Mouse (Mus musculus): Measurements from ENCODE around the gene Lsm12.

The Lsm12 gene

DNA sequence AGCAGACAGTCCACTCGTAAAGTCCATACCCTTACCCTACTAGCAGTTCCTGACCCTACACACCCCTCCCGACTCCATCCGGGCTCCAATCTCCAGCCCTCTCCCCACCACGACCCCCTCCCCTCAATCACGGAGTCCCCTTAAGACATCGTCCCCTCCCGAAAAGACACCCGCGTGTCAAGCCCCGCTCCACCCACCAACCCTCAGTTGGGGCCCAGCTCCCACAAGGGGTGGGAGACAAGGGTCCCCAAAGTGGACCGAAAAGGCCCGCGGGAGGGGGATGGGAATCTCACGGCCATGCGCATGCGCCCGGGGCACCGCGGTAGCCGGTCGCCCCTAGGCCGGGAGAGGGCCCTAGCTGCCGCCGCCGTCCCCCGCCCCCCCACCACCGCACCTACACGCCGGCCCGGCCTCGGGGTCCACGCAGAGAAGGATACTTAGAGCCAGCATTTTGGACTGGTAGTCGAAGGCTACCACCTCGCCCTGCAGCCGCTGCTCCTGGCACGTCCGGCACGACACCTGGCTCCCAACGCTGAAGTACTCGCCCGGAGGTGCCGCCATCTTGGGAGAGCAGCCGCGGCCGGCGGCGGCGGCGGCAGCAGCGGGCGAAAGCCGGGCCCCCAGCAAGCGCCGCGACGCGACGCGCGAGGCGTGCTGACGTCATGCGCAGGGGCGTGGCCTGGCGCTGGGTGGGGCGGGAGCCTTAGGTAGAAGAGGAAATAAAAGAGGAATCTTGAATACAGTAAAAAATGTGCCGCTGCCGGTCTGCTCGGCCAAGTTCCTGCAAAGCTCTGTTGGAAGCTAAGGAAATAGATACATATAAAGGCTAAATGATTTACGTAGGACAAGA is at the start of gene Lsm12:
TSS of gene Lsm12 (minus strand) at position 651 of the 850 bp plus-strand sequence.
- in situ Hi-C loops (cut with MboI) = loop anchor here (5.0 kb wide), 1 partner anchor 42 kb away; no protein-coding TSS in a partner anchor

DNA sequence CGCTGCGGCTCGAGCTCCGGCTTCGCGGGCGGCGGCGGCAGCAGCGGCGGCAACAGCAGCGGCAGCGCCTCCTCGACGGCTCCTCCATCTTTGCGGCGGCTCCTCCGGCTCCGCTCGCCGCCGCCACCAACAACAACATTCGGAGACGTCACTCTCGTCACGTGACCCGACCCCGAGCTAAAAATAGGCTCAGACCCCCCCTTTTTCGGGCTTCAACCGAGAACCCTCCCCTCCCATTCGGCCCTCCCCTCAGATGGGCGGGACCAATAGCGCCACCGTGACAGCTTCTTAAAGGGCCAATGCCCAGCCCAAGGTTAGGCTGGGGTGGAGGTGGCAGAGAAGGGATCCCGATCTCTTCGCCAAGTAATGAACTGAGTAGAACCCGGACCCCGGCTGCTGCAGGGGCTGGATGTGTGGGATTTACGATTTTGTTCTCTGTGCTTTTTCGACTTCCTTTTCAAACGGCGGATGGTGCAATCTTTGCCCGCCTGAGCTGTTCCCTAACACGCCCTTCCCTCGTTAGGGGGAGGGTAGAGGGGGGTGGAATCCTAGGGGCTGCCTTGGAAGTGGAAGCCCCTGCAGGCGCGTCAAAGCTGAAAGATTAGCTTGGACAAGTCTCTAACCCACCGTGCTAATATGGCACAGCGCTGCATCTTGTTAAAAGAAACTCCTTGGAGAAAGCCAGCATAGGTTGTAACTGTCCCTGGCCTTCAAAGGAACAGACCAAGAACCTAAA is 45.1 kb upstream of the Lsm12 start, which contains the start of gene Hdac5:
TSS of gene Hdac5 (minus strand) at position 161 of the 736 bp plus-strand sequence.
- in situ Hi-C loops (cut with MboI) = no loop called here

DNA sequence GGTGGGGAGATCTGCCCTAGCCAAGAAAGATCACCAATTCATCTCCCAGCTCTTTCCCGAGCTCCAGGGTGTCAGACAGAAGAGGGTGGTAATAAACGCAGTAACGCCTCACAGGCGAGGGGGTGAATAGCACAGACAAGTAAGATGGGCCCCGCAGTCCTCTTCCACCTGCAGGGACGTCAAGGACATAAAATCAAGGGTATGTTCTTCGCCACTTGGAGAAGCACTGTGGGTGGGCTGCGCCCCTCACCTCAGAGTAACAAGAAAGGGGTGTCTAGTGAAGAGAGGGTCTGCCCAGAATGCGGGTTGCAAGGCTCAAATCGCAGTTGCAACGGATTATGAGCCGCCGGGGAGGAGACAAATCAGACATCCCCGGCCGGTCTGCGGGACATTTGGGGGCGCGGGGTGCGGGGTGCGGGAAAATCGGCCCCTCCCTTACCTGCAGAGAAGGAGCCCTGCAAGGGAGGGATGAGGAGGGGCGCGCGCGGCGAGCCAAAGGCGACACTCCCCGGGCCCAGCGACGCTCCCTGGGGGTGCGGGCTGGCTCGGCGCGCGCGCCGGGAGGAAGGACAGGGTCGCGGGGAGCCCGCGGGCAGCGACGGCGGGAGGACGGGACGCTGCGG is 44.3 kb upstream of the Lsm12 start:
- in situ Hi-C loops (cut with MboI) = loop anchor here (5.0 kb wide), 1 partner anchor 42 kb away; the partner anchor contains the start of genes G6pc3 and Lsm12

DNA sequence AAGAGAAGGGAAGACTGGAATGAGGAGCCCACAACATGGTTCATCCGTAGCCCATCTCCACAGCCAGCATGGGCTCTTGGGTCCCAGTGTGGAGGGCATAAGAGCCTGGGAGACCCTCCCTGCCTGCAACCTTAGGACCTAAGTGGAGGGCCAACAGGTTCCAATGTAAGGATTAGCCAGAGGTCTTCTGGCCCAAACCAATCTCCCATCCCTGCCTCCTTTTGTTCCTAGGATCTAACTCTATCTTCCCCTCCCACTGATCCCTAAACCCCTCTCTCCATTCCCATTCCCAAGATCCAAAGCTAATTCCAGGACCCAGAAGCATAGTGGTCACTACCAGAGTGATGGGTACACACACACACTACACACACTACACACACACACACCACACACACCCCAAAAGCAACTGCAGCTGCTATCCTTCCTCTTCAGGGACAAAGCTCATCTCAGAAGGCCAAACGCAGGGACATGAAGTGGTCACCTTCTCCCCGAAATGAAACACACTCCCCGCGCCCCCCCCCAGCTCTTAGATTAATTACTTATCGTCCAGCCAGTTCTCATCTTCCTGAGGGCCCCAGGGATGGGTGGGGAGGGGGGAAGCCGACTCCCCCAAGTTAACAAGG is 43.7 kb upstream of the Lsm12 start:
- in situ Hi-C loops (cut with MboI) = loop anchor here (5.0 kb wide), 1 partner anchor 41 kb away; the partner anchor contains the start of genes G6pc3 and Lsm12

DNA sequence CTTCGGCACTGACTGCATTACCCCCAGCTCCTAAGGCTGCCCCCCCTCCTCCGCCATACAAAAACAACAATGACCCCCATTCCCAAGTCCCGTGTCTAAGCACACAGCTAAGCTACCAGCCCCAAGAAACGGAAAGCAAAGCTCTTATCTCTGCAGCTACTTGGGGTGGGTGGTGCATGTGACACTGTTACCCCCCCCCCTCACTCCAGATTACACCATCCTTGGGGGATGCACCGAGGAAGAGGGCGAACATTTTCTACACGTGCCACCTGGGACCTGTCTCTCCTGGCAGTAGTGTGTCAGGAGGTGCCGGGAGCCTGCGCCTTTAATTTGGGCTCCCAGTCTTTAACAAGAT is 43.1 kb upstream of the Lsm12 start:
- in situ Hi-C loops (cut with MboI) = loop anchor here (5.0 kb wide), 1 partner anchor 41 kb away; the partner anchor contains the start of genes G6pc3 and Lsm12

DNA sequence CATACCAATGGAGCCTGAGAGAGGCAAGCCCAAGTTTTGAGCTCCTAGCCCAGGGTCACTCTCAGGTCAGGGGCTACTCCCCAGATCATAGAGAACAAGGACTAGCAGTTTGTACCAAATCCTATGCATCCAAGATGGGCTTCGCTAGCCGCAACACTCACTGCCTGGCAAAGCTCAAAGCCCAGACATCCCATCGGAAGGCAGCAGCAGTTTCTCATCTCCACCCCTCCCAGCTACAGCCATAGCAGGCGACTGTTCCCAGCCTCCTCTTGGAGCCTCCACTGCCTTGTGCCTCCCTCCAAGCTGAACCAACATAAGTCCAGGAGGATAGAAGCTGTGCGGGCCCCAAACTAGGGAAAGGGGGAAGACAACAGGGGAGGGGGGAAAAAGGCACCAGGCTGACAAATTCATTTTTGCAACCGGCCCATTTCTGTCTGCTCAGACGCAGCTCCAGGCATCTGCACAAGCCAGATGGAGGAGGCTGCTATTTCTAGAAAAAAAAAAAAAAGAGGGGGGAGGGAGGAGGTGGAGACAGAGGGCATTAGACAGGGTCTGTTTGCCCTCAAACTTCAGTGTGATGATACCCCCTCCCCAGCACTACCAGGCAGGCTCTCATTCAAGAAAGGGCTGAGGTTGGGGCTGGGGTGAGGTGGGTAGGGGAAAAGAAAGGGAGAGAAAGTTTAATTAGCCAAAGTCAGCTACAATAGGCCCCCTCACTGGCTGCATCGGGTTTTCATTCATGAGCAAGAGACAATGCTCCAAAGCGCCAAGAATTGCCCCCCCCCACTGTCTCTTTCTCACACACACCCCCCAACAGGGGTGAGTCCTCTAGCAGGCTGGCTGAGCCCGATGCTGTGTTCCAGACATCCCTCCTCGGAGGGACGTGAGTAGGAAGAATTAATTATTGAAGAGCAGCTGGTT is 42.4 kb upstream of the Lsm12 start:
- in situ Hi-C loops (cut with MboI) = loop anchor here (5.0 kb wide), 1 partner anchor 40 kb away; the partner anchor contains the start of genes G6pc3 and Lsm12

DNA sequence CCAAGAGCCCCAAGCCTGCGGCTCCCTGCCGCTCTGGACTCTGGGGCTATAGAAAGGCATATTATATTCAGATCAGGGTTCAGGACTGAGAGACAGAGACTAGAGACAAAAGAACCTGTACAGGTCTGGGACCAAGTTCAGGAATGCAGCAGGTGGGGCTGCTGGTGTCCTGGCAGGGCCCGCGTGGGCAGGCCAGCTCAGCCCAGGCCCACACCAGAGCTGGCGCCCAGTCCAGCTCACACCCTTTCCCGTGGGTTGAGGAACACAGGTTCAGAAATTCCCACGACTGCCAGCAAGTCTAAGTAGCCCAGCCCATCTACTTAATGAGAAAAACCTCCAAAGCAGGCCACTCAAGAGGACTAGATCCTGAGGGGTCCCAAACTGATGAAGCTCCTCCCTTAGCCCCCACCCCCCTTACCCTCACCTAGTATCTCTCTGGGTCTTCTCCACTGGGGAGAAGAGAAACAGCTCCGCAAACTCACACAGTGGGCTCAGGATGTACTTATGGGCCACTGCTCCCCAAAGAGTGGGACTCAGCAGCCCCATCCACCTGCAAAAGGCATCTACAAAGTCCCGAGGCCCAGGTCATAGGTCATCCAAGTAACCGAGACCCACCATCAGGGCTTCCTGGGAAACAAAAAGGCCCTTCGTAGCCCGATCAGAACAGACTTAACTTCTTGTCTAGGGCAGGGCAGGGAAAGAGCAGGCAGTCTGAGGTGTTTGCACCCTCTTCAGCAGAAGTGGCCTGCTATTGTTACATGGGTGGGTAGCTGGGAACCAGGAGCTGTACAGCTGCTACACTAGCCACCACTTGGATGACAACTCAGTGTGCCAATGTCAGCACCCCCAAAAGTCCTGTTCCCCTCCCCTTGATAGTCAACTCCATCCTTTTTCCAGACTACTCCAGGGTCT is 41.2 kb upstream of the Lsm12 start:
- in situ Hi-C loops (cut with MboI) = loop anchor here (5.0 kb wide), 1 partner anchor 39 kb away; the partner anchor contains the start of genes G6pc3 and Lsm12

DNA sequence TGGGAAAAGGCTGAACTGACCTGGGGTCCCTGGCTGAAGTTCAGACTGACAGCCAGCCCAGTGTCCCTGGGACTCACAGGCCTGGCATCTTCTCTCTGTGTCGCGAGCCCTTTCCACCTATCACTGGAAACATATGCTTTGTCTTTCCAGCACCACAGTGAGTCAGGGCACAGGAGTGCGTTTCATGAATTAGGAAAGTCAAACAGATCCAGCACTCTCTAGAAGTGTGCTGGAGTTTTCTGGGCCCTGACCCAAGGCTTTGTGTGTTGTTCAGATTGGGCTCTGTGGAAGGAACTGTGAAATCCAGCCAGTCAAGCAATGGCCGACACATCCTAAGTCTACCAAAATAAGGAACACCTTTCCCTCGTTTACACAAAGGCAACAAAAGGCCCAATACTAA is 40.1 kb upstream of the Lsm12 start:
- in situ Hi-C loops (cut with MboI) = loop anchor here (5.0 kb wide), 1 partner anchor 38 kb away; the partner anchor contains the start of genes G6pc3 and Lsm12

DNA sequence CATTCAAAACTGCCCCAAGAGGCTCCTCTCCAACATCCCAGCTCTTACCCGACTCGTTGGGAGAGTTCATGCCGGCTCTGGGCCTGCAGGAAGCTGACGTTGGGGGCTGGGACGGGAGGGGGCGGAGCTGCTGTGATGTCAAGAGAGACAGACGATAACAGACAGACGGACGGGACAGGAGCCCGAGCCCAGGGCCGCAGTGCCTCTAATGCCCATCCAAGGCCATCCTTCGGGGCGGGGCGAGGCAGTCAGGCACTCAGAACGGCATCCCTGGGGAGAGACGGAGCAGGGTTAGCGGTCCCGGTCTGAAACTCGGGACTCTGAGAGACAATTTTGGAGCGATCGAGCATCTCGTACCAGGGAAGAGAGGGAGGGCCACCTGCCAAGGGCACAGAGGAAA is 39.6 kb upstream of the Lsm12 start:
- in situ Hi-C loops (cut with MboI) = loop anchor here (5.0 kb wide), 1 partner anchor 37 kb away; the partner anchor contains the start of genes G6pc3 and Lsm12

DNA sequence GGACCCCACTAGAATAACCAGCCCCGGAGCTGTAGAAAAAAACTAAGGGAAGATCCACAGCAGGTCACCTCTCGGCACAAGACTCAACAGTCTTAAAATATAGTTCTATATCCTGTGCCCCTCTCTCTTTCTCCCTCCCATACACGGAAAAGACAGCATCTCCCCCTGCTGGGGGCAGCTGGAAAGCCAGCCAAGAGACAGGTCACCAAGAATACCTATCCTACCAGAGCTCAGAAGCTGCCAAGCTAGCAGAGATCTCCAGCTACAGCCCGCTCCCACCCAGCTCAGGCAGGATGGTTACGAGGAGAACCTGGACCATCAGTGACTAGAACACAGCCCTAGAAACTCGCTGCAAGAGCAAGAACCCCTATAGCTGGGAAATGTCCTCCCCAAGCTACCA is 38.1 kb upstream of the Lsm12 start:
- in situ Hi-C loops (cut with MboI) = no loop called here

DNA sequence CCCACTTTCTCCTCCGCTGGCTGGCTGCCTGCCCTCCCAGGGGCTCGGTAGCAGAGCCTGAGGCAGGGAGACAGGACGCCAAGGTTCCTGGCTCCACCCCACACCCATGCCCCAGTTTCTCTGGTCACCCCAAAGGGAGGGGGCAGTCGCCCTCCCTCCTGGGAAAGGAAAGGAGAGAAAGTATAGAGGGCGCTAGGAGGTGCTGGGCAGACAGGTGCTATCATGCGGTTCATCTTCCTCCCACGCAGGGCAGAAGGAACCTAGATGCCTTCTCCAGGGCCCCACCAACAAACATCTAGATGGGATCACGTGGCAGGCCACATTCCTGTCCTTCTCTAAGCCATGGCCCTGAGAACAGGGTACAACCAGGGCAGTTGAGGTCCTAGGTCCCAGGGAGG is 36.9 kb upstream of the Lsm12 start:
- in situ Hi-C loops (cut with MboI) = no loop called here

DNA sequence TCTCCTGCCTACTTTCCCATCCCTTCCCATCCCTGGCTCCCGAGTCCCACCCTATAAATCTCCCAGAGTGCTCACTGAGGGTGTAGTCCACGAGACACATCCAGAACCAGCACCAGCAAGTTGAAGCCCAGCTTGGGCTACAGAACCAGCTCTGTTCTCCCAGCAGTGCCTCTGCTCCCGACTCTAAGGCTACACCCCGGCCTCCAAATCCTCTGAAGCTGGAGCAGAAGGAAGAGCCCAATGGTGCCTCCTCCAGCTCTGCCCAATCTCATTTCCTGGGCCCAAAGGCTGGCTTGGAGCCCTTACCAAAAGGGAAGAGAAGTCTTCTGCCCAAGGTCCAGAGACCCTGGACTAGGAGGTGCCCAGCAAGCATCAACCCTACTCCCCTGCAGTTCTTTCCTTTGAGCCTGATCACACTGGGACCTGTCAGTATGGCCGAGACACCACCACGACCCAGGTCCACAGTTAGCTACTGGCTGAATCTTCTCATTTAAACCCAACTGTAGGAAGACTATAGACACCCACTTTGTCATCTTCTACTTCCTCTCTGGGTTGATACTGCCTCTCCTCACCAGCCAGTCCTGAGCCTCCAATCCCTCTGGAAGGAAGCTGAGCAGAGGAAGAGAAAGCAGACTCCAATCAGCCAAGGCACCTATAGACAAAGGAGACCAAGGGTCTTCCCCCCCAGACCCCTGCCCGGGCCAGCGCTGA is 36.3 kb upstream of the Lsm12 start:
- in situ Hi-C loops (cut with MboI) = no loop called here

DNA sequence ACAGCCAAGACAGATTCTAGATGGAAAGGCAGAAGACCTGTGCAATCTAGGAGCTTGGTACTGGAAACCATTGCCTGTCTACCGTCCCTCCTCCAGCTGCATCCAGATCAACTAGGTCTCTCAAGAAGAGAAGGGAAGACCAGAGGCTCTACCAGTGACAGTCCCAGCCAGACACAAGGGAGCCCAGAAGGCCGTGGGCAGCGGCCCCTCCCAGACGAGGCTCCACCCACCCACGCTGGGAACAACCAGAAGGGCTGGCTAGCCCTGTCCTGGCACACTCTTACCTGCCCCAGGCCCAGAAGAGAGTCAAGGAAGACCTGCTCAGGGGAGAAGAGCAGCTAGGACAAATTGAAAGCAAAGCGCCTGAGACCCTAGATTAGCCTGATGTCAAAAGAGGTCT is 35.4 kb upstream of the Lsm12 start:
- in situ Hi-C loops (cut with MboI) = no loop called here

DNA sequence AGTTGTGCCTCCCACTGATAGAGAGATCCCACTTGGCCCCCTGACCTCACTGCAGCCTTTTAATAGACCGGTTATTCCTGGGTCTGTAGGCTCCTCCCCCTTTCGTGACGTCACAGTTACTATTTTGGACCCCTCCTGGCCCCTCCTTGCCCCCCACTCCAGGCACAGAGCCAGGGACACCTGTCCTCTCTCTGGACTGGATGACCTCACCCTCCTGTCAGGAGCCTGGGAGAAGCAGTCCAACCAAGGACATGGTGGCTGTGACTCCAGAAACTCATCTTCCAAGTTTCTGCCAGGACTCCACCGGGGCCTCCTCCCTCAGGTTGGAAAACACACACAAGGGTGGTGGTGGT is 34.9 kb upstream of the Lsm12 start:
- in situ Hi-C loops (cut with MboI) = no loop called here

DNA sequence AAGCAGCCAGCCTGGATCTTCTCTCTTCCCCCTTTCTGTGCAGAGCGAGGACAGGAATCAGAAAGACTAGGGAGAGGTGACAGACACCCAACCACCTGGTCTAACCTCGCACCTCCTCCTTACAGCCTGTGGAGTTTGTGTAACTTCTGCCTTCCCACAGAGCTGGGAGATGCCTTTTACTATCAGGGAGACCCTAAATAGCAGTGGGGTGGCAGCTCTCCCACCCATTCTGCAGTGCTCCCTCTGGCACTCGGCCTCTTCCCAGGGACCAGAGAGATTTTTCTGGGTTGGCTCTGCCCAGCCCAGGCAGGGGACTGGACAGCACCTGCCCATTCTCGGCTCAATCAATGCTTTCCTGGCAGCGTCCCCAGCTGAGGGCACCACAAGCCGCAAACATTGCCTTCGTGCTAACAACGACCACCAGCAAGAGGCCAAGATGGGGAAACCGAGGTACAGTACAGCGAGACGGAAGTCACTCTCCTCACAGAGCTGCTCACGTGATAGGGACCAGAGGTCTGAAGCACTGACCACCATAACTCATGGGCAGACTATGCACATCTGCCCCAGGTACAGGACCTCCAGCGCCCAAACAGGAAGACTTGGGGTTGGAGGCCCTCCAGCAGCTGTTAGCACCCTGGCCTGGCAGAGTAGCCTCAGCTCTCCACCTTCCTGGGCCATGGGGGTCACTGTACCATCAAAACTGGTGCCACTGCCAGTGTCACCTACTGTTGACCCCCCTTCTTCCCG is 34.3 kb upstream of the Lsm12 start:
- in situ Hi-C loops (cut with MboI) = no loop called here

DNA sequence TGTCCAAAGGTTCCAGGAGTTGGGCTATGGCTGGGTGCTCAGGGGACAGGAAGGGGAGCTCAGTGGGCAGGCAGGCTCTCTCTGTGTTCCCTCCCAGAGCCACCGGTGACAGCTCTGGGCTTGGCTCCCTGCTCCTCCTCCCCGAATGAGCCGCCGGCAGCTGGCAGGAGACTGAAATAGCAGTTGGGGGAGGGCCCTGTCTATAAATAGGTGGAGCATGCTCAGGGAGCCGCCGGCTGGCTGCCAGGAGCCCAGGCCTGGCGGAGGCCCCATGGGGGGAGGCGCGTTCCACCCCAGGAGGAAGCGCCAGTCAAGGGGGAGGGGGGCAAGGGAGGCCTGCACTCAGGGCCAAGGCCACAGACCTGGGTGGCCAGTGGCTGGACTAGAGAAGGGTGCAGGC is 33.7 kb upstream of the Lsm12 start:
- in situ Hi-C loops (cut with MboI) = no loop called here

DNA sequence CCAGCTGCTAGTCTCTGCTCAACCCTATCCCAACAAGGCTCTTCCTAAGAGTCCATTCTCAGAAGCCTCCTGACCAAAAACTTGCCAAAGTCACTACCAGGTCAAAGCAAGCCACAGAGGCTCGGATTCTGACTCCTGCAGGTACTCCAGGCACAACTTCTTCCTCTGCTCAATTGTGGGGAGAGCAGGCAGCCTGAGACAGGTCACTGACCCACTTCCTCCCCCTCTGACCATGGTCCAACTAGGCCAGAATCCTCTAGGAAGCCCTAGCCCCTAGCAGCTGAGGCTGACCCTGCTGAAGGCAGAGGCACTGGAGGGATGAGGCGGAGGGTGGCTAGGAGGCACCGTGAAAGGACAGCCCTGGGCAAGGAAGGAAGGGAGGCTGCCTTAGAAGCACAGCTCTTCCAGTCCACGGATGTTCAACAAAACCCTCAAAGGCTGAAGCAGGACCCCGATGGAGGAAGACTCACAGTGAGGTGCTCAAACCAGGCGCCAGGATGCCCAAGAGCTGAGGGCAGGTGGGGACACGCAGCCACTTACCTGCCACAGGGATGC is 32.9 kb upstream of the Lsm12 start:
- in situ Hi-C loops (cut with MboI) = no loop called here

DNA sequence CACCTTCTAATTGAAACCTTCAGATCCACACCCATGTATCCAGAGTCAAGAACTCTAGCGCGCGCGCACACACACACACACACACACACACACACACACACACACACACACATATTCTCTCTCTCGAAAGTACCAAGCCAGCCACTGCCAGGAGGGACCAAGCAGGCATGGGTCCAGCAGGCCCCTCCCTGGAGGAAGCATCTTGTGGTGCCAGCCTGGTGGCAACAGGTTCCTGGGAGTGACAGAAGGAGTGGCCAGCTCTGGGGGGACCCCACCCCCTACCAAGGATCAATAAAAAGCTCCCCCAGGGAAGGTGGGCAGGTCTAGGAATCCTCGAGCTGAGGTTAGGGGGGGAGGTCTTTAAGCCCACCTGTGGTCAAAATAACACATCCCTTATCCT is 32.3 kb upstream of the Lsm12 start:
- in situ Hi-C loops (cut with MboI) = no loop called here

Data from mature B cell (primary cell).